Mouse (Mus musculus) c-Kit-positive CD71-positive TER-119-positive erythroid progenitor cells, embryonic 14.5 days (primary cell): ENCODE measurements around the gene Aldh3b2.

Experiments
- DNase-seq: peaks from one replicate; pipeline ENCODE4 v3.0.0-alpha.2; 2013; ENCODE audit warnings: low spot score

The Aldh3b2 gene

GRCm38 (mm10) chr19:3988066-3988465, 15.9 kb downstream of the Aldh3b2 start:
- DNase-seq: no peak

GRCm38 (mm10) chr19:3988750-3989149, 16.6 kb downstream of the Aldh3b2 start:
- no peak for DNase-seq

DNA sequence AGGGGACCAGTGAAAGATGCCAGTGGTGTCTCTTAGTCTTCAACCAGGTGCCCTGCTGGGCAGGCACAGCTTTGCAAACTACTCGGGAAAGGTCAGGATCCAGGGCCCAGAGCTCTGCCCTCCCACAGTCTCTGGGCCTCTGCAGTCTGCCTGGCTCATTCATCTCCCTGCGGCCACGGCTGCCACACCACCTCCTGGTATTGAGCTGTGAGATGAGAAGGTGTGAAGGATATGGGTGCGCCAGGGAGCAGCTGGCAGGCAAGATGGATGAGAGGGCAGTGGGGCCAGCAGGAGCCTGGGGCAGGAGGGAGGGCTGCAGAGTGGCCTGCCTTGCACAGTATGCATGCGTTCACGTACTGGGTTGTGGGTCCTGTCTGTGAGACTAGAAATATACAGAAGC, 18.7 kb downstream of the Aldh3b2 start:
- no peak for DNase-seq

- DNase-seq: no peak
Observed at GRCm38 (mm10) chr19:3991562-3991961, 19.4 kb downstream of the Aldh3b2 start.

DNA sequence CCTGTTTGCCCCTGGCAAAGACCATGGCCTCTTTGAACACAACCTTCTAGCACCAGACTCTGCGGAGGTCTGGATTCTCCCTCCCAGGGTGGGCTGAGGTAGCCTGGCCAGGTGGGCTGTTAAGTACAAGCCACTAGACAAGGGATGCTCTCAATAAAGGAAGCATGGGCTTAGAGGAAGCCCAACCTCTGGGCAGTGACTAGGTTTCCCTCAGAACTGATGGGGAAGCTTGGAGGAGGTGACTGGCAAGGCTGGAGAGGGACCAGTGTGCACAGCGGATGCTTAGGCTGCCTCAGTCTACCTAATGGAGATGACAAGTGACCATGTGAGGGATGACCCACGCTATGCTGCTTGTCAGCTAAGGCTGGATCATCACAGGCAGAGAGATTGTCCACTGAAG, 19.8 kb downstream of the Aldh3b2 start:
- no peak for DNase-seq

DNA sequence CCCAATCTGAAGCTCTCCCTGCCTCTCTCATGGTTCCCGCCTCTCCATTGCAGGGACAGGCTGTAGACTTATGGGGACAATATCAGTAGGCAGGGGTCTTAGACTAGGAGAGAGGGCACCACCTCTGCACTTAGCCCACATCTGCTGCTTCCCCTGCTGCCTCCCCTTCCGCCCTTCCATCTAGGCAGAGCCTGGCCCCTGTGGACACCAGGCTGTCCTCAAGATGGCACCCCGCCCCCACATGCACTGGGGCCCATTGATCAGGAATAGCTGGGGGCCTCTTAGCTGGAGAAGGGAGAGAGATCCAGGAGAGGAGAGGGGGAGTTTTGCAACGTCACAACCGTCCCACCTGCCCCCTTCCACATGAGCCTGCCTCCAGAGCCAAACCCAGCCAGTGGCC, 20.3 kb downstream of the Aldh3b2 start, which contains the start of gene Tbx10:
Gene Tbx10 (plus strand): TSS at position 337 of the 400 bp plus-strand sequence.
- no peak for DNase-seq

GRCm38 (mm10) chr19:3994932-3995331, 22.8 kb downstream of the Aldh3b2 start:
- DNase-seq: no peak

DNA sequence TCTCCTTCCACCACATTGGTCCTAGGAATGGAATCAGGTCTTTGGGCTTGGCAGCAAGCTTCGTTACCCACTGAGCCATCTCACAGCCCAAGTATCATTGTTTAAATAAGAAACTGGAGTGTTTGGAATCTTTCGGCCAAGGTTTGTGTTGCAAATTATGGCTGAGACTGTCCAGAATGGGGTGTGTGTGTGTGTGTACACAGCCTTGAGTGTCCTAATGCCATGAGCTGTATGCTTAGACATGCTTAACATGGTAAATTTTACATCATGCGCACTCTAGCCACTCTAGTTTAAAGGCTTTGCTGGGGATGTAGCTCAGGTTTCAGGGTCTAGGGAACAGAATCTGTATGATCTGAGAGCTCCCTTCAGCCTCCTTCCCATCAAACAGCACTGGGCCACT, 23.4 kb downstream of the Aldh3b2 start:
- DNase-seq: no peak

- no peak for DNase-seq
Observed at GRCm38 (mm10) chr19:3996106-3996505, 24.0 kb downstream of the Aldh3b2 start.

DNA sequence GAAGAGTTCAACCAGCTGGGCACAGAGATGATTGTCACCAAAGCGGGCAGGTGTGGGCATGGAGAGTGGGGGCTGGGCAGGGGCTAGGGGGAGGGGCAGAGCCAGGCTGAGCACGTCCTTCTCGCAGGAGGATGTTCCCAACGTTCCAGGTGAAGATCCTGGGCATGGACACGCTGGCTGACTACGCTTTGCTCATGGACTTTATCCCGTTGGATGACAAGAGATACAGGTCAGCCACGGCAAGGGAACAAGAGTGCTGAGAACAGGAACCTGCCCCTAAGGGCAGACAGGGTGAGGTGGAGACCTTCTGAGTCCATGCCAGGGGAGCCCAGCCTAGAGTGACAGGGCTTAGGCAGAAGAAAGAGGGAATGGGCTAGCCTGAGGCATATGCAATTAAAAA, 24.6 kb downstream of the Aldh3b2 start:
- no peak for DNase-seq

GRCm38 (mm10) chr19:3997231-3997630, 25.1 kb downstream of the Aldh3b2 start:
- no peak for DNase-seq

DNA sequence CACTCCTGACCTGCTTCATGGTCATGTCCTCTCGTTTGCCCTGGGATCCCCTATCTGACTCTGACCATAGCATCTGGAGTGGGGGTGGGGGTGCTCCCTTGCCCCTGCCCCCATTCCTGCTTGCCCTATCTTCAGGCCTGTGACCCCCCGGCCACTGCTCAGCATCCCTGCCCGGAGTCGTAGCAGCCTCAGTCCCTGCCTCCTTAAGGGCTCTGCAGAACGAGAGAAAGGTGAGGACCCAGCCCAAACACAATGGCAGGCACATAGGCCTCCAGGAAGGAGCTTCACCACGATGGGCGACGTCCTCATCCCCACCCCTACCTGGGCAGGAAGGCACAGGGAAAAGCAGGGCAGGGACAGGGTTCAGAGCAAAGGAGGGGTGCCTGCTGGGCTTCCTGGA, 26.2 kb downstream of the Aldh3b2 start:
- no peak for DNase-seq

- no peak for DNase-seq
Observed at GRCm38 (mm10) chr19:3999121-3999730, 27.1 kb downstream of the Aldh3b2 start.

DNA sequence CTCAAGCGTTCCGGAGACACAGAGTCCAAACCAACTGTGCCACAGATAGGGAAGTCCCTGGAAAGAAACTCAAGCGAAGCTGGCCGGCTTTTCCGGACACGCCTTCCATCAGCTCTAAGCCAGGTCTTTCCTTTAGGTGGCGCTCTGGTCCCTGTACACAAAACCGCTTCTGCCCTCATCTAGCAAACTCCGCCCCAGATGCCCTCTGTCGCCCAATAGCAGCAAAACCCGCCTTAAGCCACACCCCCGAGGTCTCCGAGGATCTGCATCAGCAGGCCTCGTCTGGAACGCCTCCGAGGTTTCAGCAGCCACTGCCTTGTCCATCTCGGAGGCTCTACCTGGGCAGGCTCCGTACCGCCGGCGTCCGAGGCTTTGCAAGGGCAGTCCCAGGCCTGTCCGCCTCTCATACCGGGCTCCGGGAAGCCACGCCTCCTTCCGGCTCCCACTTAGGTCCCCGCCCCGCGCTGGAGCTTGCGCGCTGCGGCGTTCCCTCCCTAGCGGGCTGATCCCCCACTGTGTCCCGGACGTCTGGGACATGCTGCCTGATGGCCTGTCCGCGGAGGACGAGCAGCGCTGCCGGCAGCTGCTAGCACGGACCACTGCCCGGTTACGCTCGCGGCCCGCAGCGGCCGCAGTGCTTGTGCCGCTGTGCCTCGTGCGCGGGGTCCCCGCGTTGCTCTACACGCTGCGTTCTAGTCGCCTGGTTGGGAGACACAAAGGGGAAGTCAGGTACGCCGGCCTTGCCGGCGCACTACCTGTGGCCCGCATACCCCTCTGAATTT, 28.2 kb downstream of the Aldh3b2 start, which contains the start of the genes Nudt8 and Gm49405:
Gene Nudt8 (plus strand): TSS at position 462 of the 782 bp plus-strand sequence.
Gene Gm49405 (plus strand): TSS at position 508 of the 782 bp plus-strand sequence.
- DNase-seq: peak; percentile 98

DNA sequence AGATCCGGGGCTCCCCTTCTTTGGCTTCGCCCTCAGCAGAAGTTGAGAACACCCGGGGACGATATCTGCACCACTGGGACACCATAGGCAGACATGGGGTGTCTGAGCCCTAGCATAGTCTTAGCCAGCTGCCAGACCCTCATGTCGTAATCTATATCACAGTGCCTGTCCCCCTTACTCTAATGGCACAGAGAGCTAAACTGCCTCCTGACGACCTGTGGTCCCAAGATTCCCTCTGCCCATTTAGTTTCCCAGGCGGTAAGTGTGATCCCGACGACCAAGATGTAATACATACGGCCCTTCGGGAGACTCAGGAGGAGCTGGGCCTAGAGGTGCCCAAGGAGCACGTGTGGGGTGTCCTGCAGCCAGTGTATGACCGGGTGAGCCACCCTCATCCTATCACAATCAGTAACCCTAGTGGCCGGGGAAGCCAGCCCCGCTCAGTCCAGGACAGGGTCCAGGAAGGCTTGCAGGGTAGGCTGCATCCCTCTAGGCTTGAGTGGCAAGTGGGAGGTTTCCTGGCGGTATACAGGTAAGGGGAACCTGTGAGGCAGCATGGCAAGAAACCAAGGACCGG, 28.9 kb downstream of the Aldh3b2 start:
- no peak for DNase-seq

DNA sequence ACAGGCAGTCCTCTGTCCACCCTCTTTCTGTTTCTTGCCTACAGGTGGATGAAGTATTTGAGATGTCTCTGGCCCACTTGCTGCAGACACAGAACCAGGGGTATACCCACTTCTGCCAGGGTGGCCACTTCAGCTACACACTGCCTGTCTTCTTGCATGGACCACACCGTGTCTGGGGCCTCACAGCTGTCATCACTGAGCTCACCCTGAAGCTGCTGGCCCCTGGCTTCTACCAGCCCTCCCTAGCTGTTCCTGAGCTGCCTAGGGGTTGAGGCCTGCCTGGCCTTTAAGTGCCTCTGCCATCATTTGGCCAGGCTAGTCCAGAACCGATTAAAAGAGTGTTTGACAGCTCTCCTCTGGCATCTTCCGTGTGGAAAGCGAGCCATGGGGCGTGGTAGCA, 29.6 kb downstream of the Aldh3b2 start:
- no peak for DNase-seq

DNA sequence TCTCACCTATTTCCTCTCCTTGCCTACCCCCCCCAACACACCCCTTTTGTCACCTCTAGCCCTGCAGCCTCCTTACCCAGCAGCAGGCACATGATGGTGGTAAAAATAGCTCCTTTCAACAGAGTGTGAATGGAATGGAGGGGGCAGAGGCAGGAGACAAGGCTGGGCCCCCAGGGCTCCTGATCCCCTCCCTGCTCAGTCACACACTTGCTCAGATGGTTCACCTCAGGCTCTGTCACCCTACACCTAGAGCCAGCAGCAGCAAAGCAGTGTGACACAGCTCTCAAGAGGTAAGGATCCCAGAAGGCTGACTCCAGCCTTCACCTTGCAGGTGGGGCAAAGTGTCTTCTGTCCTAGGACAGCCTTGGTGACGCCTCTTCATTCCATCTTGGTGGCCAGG, 31.0 kb downstream of the Aldh3b2 start, which contains the start of gene Doc2g:
Gene Doc2g (plus strand): TSS at position 202 of the 400 bp plus-strand sequence.
- no peak for DNase-seq

- no peak for DNase-seq
Observed at GRCm38 (mm10) chr19:4003641-4004040, 31.5 kb downstream of the Aldh3b2 start.

GRCm38 (mm10) chr19:4004331-4004730, 32.2 kb downstream of the Aldh3b2 start:
- no peak for DNase-seq

DNA sequence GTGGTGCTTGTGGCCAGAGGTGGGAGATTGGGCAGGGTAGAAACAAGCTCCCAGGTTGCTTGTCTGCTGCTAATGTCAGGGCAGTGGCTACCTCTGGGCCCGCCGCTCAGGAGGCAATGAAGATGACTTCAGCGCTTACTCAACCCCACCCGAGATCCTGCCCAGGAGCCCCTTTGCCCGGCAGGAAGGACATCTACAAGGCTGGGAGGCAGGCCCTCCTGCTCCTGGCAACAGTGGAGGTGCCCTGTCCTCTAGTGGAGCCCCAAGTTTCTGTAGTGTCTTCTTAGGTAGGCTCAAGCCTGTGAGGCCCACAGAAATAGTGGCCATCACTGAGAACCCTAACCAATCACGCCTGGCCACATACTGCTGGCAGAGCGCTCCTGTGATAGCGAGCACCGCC, 33.0 kb downstream of the Aldh3b2 start:
- DNase-seq: no peak

GRCm38 (mm10) chr19:4005971-4006370, 33.8 kb downstream of the Aldh3b2 start:
- DNase-seq: no peak

GRCm38 (mm10) chr19:4011086-4011485, 39.0 kb downstream of the Aldh3b2 start:
- no peak for DNase-seq

- DNase-seq: peak; percentile 98
Observed at GRCm38 (mm10) chr19:4012432-4013022, 40.4 kb downstream of the Aldh3b2 start, which contains the start of gene Ndufv1. Gene Ndufv1, minus strand, starts transcription at chr19:4012806.
